Mouse (Mus musculus) lung, postnatal 0 days (tissue): Measurements from ENCODE around the gene Nphp4.

Source experiments
- CTCF ChIP-seq: IDR thresholded peaks from 2 replicates; pipeline ENCODE4 v1.5.1; 2016; ENCODE audit warnings: antibody characterized with exemption, mild to moderate bottlenecking
- EP300 ChIP-seq: IDR thresholded peaks from 2 replicates; pipeline ENCODE4 v1.6.1; 2016; ENCODE audit warnings: antibody characterized with exemption, mild to moderate bottlenecking, control low read depth

DNA sequence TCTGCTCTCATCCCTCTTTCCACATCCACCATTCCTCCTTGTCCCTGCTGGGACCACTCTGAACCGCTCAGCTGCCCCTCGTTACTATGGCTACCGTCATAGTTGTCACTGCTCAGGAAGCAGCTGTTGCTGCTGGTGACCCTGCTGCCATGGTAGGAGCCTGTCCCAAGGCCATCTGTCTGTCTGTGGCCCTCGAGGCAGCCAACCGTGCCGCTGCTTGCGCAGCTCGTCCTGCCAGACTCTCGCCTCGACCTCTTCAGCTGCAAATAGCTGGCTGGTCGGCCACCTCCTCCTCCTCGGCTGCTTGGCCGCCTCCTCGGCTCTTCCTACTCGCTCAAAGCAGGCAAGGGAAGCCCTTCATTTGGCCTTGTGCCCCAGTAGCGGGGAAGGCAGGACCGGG, 81.7 kb downstream of the Nphp4 start:
- TF ChIP-seq CTCF (no peak), EP300 (no peak)
